Mouse (Mus musculus) intestine, embryonic 15.5 days (tissue): ENCODE measurements around the gene Itgam. TPM values are rescaled to one million over a fixed set of nuclear protein-coding genes. Genes with fewer than 3 reads are reported as not detected.
"Not testable (repeated sequence)": the region's sequence is repeated elsewhere in the genome, so short reads cannot be mapped to it uniquely, and the experiment has no call there.

ENCODE experiments used
- ATAC-seq: fragments of 200-750 bp; cut with Nextera tagmentation; 2 replicates; pipeline ENCODE4 v1.8.0; 2017; ENCODE audit warnings: moderate TSS enrichment, moderate library complexity
- H3K27ac ChIP-seq: fragments of 300-500 bp; sonication (generic); 2 replicates; pipeline ENCODE4 v1.5.1; 2015; ENCODE audit warnings: mild to moderate bottlenecking, inconsistent platforms
- H3K27me3 ChIP-seq: fragments of 300-500 bp; sonication (generic); replicated peaks from 2 replicates; pipeline ENCODE4 v1.6.1; 2015; ENCODE audit warnings: inconsistent platforms
- H3K36me3 ChIP-seq: fragments of 300-500 bp; sonication (generic); 2 replicates; pipeline ENCODE4 v1.6.1; 2015; ENCODE audit warnings: inconsistent platforms
- H3K4me1 ChIP-seq: fragments of 300-500 bp; sonication (generic); replicated peaks from 2 replicates; pipeline ENCODE4 v1.6.1; 2015; ENCODE audit warnings: inconsistent platforms
- H3K4me2 ChIP-seq: fragments of 300-500 bp; sonication (generic); replicated peaks from 2 replicates; pipeline ENCODE4 v1.6.1; 2015; ENCODE audit warnings: mild to moderate bottlenecking, inconsistent platforms
- H3K4me3 ChIP-seq: fragments of 300-500 bp; sonication (generic); replicated peaks from 2 replicates; pipeline ENCODE4 v1.5.1; 2015; ENCODE audit warnings: inconsistent platforms
- H3K9ac ChIP-seq: fragments of 300-500 bp; sonication (generic); 2 replicates; pipeline ENCODE4 v1.6.1; 2015; ENCODE audit warnings: inconsistent platforms
- H3K9me3 ChIP-seq: fragments of 300-500 bp; sonication (generic); 2 replicates; pipeline ENCODE4 v1.6.1; 2016; ENCODE audit warnings: inconsistent platforms
- WGBS: fragments of 180-500 bp; shearing (Covaris S2); methylation state at CpG from one replicate; pipeline ENCODE4 v1.1.7; 2015; 5-methylcytosine and 5-hydroxymethylcytosine counted together
- polyA plus RNA-seq: library from polyadenylated mRNA; unstranded; fragments of >200 nt; fragmentation: Nextera tagmentation; extraction: Ambion mirVana; gene quantifications from 2 replicates; pipeline ENCODE4 v1.2.1, GENCODE M21; 2015

The Itgam gene
- polyA plus RNA-seq, 1 experiment from 2014 or later: 2.1 TPM

DNA sequence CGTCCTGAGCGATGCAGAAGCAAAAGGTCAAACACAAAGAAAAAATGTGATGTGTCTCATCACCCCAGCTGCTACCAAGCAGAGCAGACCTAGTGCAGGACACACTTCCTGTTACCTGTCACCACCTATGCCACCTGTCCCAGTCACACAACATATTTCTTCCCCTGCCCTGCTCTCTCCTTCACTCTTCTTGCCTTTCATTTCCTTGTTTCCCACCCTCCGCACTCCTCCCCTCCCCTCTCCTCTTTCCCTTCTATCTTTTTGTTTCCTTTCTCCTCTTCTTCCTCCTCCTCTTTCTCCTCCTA, 29.5 kb upstream of the Itgam start:
- Histone ChIP-seq H3K27me3 (no peaks in the 10 kb centered on the region), H3K27ac (peak overlapping the region; percentile 80), H3K36me3 (no peaks in the 10 kb centered on the region), H3K9ac (no peak overlapping the region), H3K4me2 (no peak overlapping the region; the same call in 1 of the 2 replicates), H3K4me1 (no peaks in the 10 kb centered on the region), H3K4me3 (no peak overlapping the region), H3K9me3 (no peaks in the 10 kb centered on the region)
- WGBS: 80% methylated on average over 3 of the region's 3 CpGs
- ATAC-seq: peak; percentile 49

DNA sequence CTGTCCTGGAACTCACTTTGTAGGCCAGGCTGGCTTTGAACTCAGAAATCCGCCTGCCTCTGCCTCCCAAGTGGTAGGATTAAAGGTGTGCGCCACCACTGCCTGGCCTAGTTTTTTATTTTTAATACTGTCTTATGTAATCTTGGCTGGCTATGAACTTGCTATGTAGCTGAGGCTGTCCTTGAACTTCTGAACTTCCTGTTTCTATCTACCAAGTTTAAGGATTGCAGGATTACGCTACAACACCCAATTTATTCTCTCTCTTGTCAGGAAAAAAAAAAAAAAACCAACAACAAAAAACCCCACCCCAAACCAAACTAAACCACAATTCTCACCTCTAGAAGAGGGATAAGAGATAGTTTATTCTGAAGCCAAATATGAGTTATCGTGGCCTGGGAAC, 28.8 kb upstream of the Itgam start:
- Histone ChIP-seq H3K9me3 (no peaks in the 10 kb centered on the region), H3K4me2 (no peak overlapping the region), H3K36me3 (no peaks in the 10 kb centered on the region), H3K4me3 (no peak overlapping the region), H3K27me3 (no peaks in the 10 kb centered on the region), H3K9ac (no peak overlapping the region), H3K4me1 (no peaks in the 10 kb centered on the region), H3K27ac (no peak overlapping the region)
- WGBS: 84% methylated on average over 4 of the region's 4 CpGs
- ATAC-seq: no peak

DNA sequence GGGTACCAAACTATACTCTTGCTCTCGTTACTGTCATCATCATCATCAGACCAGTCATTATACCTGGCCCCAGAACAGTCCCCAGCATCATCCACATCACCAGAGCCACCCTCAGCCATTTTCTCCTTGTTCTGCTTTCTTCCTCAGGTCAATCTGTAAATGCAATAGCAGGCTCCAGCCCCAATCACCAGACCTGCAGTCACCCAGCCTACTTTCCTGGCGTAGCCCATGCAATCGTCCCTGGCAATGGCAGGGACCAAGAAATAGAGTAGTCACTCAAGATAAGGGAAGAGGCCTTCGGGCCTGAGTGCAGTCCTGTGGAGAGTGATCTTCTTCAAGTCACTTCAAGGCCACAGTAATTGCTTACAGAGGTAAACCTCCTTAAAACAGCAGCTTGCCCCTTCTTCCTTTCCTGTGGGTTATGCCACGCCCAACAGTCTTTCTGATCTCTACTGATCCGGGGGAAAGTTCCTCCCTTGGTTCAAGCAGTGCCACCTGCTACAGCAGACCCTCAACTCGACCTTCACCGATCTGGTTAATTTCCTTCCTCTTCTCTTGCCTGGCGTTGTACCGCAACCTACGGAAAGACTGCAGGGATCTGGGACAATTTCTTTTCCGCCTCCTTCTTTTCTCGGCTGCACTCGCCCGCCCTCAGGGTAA, 20.1 kb upstream of the Itgam start:
- H3K9me3 ChIP-seq, H3K4me3 ChIP-seq, H3K27ac ChIP-seq, H3K4me2 ChIP-seq, H3K4me1 ChIP-seq, ATAC-seq, H3K9ac ChIP-seq, H3K36me3 ChIP-seq, H3K27me3 ChIP-seq: not testable (repeated sequence)
- 80% methylated on average over 15 of the region's 15 CpGs for WGBS

DNA sequence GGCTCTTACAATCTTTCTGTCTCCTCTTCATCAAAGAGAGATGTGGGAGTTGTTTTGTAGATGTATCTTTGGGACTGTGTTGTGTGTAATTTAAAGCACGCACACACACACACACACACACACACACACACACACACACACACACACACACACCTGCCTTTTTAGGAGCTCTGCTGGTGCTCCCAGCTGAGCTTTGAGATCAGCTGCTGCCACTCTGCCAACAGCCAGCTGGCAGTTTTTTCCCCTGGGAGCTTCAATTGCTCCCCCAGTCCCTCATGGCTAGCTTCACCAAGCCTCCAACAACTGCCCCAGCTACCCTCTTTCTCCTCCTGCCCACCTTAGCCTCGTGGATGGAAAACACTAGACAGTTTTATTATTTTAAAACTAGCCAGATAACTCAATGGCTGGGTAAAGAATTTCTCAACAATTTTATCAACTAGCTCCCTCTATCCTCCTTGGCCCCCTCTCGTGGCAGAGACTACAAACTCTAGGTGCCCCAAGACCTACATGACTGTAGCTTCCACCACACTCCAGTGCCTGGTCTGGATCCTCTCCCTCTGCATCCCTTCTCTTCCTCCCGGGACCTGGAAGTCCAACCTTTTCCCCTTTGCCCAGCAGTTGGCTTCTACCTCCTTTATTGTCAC, 18.2 kb upstream of the Itgam start:
- Histone ChIP-seq H3K4me2 (no peak overlapping the region), H3K36me3 (no peaks in the 10 kb centered on the region), H3K4me3 (no peak overlapping the region), H3K9me3 (no peaks in the 10 kb centered on the region), H3K9ac (no peak overlapping the region), H3K4me1 (no peaks in the 10 kb centered on the region), H3K27ac (no peak overlapping the region), H3K27me3 (no peaks in the 10 kb centered on the region)
- ATAC-seq: no peak
- WGBS: 67% methylated on average over 4 of the region's 4 CpGs

DNA sequence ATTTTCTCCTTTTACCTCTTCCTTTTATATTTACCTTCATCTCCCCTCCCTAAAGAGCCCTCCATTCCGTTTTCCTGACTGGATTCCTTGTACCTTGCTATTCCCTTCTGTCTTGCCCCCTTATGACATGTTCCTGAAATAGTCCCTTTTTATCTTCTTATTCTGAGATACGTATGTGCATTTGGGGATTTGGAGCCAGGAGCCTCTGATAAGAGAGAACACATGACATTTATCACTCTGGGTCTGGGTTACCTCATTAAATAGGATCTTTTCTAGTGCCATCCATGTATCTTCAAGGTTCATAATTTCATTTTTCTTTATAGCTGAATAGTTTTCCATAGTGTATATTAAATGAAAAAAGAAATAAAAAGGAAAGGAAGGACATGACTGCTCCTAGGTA, 16.8 kb upstream of the Itgam start:
- no peaks in the 10 kb centered on the region for H3K27me3 ChIP-seq
- 64% methylated on average over 2 of the region's 2 CpGs for WGBS
- ATAC-seq: no peak

DNA sequence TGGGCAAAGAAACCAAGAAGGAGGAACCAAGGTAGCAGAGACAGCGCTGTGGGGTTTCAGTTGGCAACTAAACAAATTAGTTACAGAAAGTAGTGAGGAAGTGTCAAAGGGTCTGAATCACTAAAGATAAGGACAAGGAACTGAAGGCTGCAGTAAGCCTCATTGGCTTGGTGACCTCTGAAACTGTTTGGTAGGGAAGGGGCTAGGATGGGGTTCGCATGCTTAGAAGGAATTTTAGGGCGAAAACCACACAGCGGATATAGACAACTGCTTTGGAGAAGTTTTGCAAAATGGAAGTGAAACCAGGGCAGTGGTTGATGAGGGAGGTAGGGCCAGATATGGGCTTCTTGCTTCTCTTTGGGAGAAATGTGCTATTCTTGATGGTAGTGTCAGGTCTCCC, 13.6 kb upstream of the Itgam start:
- Histone ChIP-seq H3K4me2 (no peak overlapping the region), H3K36me3 (no peaks in the 10 kb centered on the region), H3K27ac (no peak overlapping the region), H3K4me1 (0 out of 2 replicates have a peak, but pooled peaks cover 6% of the 10 kb centered on the region), H3K9me3 (no peaks in the 10 kb centered on the region), H3K9ac (no peak overlapping the region), H3K27me3 (no peaks in the 10 kb centered on the region), H3K4me3 (no peak overlapping the region)
- 83% methylated on average over 4 of the region's 4 CpGs for WGBS
- no peak for ATAC-seq

More for the DNA sequence above, 16.8 kb upstream of the Itgam start:
- Histone ChIP-seq H3K9ac (no peak overlapping the region), H3K27ac (no peak overlapping the region), H3K36me3 (no peaks in the 10 kb centered on the region), H3K4me2 (no peak overlapping the region), H3K9me3 (no peaks in the 10 kb centered on the region), H3K4me3 (no peak overlapping the region), H3K4me1 (0 out of 2 replicates have a peak, but pooled peaks cover 2% of the 10 kb centered on the region)

DNA sequence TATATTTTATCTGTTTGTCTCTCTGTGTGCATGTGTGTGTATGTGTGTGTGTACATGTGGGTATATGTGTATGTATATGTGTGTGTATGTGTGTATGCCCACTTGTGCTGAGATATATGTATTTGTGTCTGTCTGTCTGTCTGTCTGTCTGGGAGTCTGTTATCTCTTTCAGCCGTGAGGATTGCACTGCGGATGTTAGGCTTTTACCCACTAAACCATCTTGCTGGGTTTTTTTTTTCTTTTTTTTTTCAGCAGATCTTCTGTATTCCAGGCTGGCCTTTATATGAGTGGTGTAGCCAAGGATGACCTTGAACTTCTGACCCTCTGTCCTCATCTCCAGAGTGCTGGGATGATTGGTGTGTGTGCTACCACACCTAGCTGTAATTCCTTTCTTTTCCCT, 13.2 kb upstream of the Itgam start:
- H3K9me3 ChIP-seq: no peaks in the 10 kb centered on the region
- ATAC-seq: no peak
- no peak overlapping the region for H3K4me3 ChIP-seq
- H3K27me3 ChIP-seq: no peaks in the 10 kb centered on the region
- H3K36me3 ChIP-seq: no peaks in the 10 kb centered on the region
- no peak overlapping the region for H3K9ac ChIP-seq
- WGBS: 86% methylated on average over 2 of the region's 2 CpGs
- no peak overlapping the region for H3K27ac ChIP-seq
- no peak overlapping the region for H3K4me2 ChIP-seq
- 0 out of 2 replicates have a peak, but pooled peaks cover 6% of the 10 kb centered on the region for H3K4me1 ChIP-seq

DNA sequence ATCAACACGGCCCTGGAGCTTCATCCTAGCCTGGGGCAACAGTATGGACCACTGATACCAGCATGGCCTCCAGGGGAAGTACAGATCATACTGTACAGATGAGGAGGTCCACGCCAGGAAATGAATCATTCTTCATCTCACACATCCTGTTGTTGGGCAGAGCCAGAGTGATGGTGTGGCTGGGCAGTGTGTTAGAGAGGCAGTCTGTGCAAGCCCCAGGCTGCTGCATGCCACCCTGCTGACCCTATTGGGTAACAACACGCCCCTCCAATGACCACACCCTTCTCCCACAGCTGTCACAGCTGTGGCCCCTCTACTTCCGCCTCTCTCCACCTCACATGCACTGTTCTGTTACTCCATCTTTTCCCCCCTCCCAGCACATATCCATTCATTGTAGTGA, 11.7 kb upstream of the Itgam start:
- no peak for ATAC-seq
- Histone ChIP-seq H3K27ac (no peak overlapping the region), H3K9ac (no peak overlapping the region), H3K9me3 (no peaks in the 10 kb centered on the region), H3K36me3 (no peaks in the 10 kb centered on the region), H3K4me3 (no peak overlapping the region), H3K4me1 (0 out of 2 replicates have a peak, but pooled peaks cover 6% of the 10 kb centered on the region), H3K27me3 (no peaks in the 10 kb centered on the region), H3K4me2 (no peak overlapping the region)
- 55% methylated on average over 4 of the region's 4 CpGs for WGBS

DNA sequence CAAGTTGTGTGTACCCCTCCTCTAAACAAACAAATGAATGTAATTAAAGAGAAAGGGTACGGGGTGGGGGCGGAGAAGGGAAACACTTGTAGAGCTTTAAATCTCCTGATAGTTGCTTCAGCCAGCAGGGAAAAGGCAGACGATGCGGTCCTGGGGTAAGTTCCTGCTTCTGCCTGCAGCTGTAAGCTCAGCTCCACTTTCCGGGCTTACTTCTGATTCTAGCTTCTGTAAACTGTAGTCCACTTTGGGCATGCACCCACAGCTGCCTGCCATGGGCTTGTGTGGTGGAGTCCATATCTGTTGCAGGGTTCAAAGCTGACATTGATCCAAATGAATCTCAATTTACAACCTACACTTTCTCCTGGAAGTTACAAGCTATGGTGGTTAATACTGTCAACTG, 9.4 kb upstream of the Itgam start:
- H3K4me3 ChIP-seq: no peak overlapping the region
- H3K36me3 ChIP-seq: no peaks in the 10 kb centered on the region
- H3K4me1 ChIP-seq: 0 out of 2 replicates have a peak, but pooled peaks cover 9% of the 10 kb centered on the region
- ATAC-seq: no peak
- H3K9me3 ChIP-seq: no peaks in the 10 kb centered on the region
- H3K27ac ChIP-seq: no peak overlapping the region
- H3K4me2 ChIP-seq: no peak overlapping the region
- H3K9ac ChIP-seq: no peak overlapping the region
- 68% methylated on average over 5 of the region's 5 CpGs for WGBS
- H3K27me3 ChIP-seq: no peaks in the 10 kb centered on the region

DNA sequence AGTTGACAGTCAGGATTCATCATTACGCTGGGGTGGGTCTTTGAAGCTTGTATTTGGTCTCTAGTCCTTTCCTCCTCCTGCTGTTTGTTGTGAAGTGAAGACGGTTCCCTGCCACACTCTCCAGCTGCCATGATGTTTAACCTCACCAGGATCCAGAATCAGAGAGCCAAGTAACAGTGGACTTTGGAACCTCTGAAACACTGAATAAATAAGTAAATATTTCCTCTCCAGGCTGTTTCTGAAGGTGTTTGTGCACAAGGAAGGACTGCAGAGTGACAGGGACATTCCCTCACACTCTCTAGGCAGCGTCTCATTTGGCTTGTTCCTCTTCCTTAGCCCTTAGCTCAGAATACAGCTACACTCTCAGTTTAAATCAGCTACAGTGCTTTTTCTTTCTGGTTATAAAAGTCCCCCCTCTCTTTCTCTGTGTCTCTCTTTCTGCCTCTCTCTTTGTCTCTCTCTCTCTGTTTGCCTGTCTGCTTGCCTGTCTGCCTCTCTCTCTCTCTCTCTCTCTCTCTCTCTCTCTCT, 5.5 kb upstream of the Itgam start:
- Histone ChIP-seq H3K36me3 (no peaks in the 10 kb centered on the region), H3K27me3 (no peaks in the 10 kb centered on the region), H3K27ac (no peak overlapping the region), H3K4me1 (0 out of 2 replicates have a peak, but pooled peaks cover 3% of the 10 kb centered on the region), H3K4me3 (no peak overlapping the region), H3K9me3 (no peaks in the 10 kb centered on the region), H3K4me2 (no peak overlapping the region), H3K9ac (no peak overlapping the region)
- WGBS: 37% methylated on average over 3 of the region's 3 CpGs
- no peak for ATAC-seq

DNA sequence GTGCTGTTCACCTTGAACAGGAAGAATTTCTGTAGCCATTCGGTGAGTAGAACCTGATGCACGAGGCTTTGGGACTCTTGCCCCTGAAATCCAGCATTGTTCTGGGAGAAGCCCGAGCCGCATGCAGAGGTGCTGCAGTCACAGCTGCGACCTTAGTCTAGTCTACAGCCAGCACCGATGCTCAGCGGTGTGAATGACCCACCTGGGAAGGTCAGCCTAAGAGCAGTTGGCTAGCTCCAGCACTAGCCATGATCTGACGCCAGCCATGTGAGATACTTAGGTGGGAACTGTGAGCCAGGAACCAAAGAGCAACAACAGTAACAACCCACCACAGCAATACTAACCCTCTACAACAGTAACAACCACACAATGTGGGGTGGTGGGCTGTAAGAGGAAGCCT, 4.6 kb upstream of the Itgam start:
- 84% methylated on average over 8 of the region's 8 CpGs for WGBS
- no peaks in the 10 kb centered on the region for H3K27me3 ChIP-seq
- no peaks in the 10 kb centered on the region for H3K9me3 ChIP-seq
- no peak overlapping the region for H3K9ac ChIP-seq
- H3K4me2 ChIP-seq: no peak overlapping the region
- no peak for ATAC-seq
- H3K36me3 ChIP-seq: no peaks in the 10 kb centered on the region
- H3K27ac ChIP-seq: no peak overlapping the region
- H3K4me3 ChIP-seq: no peak overlapping the region
- 0 out of 2 replicates have a peak, but pooled peaks cover 3% of the 10 kb centered on the region for H3K4me1 ChIP-seq

DNA sequence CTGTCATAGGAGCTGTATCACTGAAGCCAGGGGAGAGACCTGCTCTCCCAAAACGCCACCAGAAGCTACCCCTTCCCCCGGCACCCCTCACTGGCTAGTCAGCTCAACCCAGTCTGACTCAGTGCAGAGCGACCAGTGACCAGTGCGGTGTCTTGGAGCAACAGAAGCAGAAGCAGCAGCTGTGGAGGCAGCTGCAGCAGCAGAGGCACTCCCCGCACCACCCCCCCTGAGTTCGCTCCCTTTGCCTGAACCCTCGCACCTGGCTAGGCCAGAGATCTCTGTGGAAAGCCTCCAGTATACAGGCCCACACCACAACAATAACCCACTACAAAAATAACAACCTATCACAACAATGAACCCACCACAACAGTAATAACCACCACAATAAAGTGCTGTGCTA, 3.9 kb upstream of the Itgam start:
- Histone ChIP-seq H3K4me3 (no peak overlapping the region), H3K36me3 (no peaks in the 10 kb centered on the region), H3K9me3 (no peaks in the 10 kb centered on the region), H3K9ac (no peak overlapping the region), H3K27ac (no peak overlapping the region), H3K27me3 (no peaks in the 10 kb centered on the region), H3K4me1 (0 out of 2 replicates have a peak, but pooled peaks cover 3% of the 10 kb centered on the region), H3K4me2 (no peak overlapping the region)
- WGBS: 62% methylated on average over 7 of the region's 7 CpGs
- ATAC-seq: peak; percentile 64

DNA sequence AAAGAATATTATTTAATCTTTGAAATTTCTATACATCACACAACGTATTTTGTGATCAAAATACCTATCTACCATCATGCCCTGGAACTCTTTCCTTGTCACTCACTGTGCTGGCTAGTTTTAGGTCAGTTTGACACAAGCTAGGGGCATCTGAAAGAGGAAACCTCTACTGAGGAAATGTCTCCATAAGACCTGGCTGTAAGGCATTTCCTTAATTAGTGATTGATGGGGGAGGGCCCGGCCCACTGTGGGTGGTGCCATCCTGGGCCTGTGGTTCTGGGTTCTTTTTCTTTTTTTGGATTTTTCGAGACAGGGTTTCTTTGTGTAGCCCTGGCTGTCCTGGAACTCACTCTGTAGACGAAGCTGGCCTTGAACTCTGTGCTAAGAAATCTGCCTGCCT, 3.3 kb upstream of the Itgam start:
- Histone ChIP-seq H3K4me1 (0 out of 2 replicates have a peak, but pooled peaks cover 3% of the 10 kb centered on the region), H3K4me2 (no peak overlapping the region), H3K9ac (no peak overlapping the region), H3K27ac (no peak overlapping the region), H3K36me3 (no peaks in the 10 kb centered on the region), H3K9me3 (no peaks in the 10 kb centered on the region), H3K27me3 (no peaks in the 10 kb centered on the region), H3K4me3 (no peak overlapping the region)
- 72% methylated on average over 4 of the region's 4 CpGs for WGBS
- ATAC-seq: no peak
